Mouse (Mus musculus) liver (tissue): Measurements from ENCODE around the gene Tpx2.
A peak's percentile ranks its signal among the peaks of the same experiment; 100 is the strongest.

Source experiments
- DNase-seq: peaks from one replicate; pipeline ENCODE4 v3.0.0-alpha.2; 2020; ENCODE audit warnings: mixed read lengths

Gene Tpx2

DNA sequence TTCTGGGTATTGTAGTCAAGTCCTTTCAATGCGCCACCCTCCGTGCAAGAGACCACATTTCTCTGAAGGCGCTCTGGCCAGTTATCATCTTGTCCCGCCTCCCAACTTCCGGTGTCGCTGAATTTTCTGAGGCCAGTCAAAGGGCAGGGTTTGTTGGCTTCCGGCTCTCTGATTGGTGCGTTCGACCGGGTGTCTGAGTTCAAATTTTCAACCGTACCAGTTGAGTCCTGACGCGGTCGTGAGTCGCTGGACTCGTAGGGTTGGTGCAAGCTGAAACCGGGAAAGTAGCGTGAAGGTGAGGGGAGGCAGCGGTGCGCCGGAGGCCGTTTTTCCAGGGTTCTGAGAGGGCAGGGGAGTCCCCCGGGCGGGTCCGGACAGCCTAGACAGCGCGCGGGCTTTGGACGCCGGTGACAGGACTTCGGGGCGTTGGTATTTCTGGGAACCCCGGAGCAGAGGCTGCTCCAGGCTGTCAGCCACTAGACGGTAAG lies at the start of gene Tpx2:
Gene Tpx2, plus strand, starts transcription at position 150 of the 488 bp plus-strand sequence.
- peak; percentile 97 for DNase-seq

GRCm38 (mm10) chr2:152799954-152800761 lies 47.6 kb upstream of the Tpx2 start:
- no peak for DNase-seq

GRCm38 (mm10) chr2:152800762-152801113 lies 47.0 kb upstream of the Tpx2 start:
- DNase-seq, result no peak

DNA sequence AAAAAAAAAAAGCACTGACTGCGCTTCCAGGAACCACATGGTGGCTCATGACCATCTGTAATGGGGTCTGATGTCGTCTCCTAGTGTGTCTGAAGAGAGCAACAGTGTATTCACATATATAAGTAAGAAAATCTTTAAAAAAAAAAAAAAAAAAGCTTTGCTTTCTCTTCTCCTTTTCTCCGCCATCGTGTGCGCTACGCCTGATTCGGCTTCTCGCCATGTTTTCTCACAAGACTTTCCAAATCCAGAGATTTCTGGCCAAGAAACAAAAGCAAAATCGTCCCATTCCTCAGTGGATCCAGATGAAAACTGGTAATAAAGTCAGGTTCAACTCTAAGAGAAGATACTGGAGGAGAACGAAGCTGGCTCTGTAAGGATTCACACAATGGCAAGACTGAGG lies 45.5 kb upstream of the Tpx2 start:
- DNase-seq, result no peak

DNA sequence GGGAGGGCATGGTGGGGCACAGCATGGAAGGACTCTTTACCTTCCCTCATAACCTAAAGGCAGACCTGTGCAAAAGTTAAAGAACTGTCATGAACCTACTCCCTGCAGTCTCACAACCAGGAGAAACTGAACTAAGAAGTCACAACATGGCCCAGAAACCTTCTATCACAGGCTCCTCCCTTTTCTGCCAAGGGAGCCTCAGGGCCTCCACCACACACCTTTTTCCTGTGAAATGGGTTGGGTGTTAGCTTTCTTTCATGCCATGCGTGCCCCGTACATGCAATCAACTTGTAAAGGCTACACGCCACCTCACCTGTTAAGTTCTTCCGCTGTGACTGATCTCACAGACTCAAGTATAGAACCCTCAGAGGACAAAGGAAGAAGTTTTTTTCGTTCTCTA lies 44.7 kb upstream of the Tpx2 start:
- DNase-seq, result peak; percentile 57

DNA sequence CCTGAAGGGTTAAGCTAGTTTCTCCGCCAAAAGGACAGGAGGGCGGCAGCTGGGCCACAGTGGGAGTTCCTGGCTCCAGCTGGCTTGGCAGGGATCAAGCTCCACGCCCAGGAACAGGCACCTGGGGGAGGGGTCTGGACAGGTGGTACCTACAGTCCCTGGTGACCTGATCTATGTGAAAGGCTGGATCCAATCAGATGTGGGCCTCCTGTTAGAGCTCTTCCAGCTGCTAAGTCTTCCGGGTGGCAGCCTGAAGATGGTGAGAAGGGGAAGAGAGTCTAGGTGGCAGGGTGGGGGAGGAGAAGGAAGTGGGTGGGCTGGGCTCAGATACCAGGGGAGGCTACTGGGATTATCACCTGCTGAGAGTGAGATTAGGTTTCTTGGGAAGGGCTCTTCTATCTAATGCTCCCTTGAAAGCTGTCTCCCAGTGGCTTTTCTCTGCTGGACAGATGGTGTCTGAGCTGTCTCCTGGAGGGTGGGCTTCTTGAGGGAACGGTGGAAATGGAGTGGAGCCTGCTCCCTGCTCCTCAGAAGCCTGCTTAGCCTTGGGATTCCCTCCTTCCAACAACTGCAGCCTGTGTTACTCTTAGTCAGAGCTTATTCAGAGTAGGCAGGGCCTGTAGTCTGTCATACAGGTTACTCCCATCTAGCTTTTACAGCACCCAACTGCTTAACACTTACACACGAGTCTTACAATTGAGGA lies 43.2 kb upstream of the Tpx2 start:
- DNase-seq, result peak; percentile 70

- DNase-seq, result no peak
Observed at GRCm38 (mm10) chr2:152805111-152805490, 42.7 kb upstream of the Tpx2 start.

DNA sequence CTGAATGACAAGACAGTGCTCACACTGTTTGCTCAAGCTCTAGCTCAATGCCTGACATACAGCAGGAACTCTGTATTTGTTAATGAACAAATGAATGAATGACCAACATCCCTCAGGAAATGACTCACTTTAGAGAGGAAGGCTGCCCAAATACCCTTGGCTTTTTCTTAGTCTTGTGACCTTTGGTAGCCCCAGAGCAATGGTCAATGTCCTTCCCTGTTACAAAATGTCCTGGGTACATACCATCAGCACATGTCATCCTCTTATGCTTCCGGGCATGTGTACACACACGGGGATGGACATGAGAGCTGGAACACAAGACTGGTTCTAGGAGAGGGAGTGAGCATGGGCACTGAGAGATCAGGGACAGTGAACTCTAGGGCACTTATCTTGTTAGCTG lies 41.7 kb upstream of the Tpx2 start:
- no peak for DNase-seq

DNA sequence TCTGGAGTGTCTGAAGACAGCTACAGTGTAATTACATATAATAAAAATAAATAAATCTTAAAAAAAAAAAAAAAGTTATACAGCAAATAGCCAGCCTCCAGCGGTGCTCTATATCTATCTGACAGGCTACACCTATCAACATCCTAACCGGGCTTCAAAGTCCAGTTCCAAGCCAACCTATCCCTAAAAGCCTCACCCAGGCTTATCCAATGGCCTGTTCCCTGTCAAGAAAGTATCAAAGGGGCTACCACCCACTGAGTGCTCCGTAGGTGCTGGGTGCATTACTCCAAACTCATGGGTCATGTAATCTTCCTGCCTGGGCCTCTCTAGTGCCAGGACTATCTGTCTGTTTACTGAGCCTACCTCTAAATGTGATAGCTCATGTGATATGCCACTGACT lies 39.6 kb upstream of the Tpx2 start:
- peak; percentile 46 for DNase-seq

- peak; percentile 78 for DNase-seq
Observed at GRCm38 (mm10) chr2:152810158-152810941, 37.4 kb upstream of the Tpx2 start.

GRCm38 (mm10) chr2:152811336-152812165 lies 36.2 kb upstream of the Tpx2 start:
- peak; percentile 83 for DNase-seq

- no peak for DNase-seq
Observed at GRCm38 (mm10) chr2:152813232-152813631, 34.5 kb upstream of the Tpx2 start.

- DNase-seq, result peak; percentile 80
Observed at GRCm38 (mm10) chr2:152814213-152814874, 33.4 kb upstream of the Tpx2 start.

DNA sequence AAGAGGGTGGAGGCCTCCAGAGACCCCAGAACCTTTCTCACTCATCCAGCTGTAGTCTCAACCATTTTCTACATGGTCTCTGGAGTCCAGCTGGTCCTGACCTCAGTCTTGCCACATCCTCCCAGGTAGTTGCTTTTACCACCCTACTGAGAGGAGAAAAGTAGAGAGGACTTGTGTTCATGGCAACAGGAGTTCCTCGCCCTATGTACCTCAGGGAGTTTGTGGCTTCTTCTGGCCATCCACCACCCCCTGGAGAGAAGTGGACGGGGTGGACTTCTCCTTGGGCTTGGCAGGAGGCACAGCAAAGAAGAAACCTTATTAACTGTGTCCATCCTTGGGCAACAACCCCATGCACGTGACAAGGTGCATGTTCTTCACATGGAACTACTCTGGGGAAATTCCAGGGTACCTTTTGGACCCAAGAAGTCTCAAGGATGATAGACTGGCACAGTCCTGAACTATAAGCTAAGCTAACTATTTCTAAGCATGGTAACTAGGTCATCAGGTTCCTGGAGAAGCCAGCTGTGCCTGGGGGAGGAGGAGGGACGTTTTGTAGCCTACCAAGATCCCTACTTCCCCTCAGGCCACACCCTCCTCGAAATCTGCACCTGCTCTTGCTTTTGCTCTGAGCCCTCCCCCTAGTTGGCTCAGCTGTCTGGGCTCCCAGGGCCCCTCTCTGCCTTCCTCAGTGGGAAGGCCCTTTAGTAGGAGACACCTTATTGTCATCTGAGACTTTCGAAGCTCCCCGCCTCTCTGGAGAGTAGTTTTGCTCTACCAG lies 31.7 kb upstream of the Tpx2 start:
- peak; percentile 86 for DNase-seq

DNA sequence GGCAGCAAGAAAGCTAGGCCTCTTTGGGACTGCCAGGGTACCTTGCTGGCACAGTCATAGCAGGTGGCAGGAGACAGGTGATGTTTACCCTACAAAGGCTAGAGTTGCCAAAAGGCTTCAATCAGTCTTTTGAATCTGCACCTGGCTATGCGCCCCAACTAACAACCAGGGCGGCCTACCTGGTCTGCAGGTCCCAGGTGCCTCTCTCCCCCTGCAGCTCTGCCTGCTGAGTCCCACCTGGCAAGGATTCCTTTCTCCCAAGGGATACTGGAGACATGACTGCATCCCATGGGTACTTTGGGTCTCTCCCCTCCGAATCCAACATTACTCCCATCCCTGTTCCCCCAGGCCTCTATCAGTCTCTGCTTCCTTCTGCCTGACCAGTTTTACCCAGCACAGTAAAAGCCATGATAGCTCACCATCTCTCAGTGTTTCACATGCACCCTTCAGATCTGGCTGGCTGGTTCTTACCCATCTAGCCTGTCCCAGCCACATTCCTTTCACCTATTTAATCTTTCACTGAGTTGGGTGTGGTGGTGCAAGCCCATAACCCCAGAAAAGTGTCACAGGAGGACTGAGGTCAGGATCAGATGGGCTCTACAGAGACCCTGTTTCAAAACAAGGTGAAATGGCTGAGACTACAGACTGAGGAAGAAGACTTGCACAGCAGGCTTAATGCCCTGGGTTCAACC lies 31.0 kb upstream of the Tpx2 start:
- DNase-seq, result no peak

DNA sequence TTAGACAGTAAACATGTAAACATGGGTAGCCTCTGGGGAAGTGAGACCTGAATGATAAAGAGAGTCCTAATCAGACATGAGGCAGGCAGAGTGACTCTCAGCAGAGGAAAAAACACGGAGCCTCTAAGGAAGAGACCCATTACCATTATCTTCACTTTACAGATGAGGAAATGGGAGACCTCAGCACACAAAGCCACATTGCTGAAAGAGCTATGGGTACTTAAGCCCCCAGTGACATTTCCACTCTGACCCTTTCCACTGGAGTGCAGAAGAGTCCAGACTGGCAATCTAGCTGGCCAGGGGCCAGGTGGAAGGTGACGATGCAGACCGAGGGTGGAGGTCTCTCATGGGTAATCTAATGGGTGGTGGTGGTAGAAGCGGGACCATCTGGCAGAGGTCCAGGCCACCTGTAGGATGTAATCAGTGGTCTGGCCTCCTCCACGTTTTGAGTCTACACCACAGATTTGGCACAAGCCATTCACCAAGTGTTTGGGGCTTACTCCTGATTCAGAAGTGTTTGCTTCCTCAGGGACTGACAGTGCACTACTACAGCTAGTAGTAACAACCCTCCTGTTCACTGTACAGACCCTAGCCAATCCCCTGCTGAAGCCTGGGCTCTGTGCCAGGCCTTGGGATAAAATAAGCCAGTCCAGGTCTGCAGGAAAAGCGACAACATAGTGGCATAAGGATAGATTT lies 30.0 kb upstream of the Tpx2 start:
- peak; percentile 74 for DNase-seq

DNA sequence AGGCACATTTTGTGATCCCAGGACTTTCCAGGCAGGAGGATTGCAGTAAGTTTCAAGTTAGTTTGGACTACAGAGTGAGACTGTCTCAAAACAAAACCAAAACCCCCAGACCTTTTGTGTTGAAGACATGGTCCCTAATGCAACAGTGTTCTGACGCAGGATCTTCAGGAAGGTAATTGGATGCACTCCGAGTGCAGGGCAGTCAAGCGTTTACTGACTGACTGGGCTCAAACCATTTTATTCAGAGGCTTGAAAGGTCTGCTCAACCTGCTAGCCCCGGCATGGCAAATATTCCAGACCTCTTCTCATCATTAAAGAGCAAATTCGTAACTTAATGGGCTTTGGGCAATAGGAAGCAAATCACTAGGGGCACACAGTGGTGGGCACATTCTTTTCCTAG lies 29.1 kb upstream of the Tpx2 start:
- no peak for DNase-seq

GRCm38 (mm10) chr2:152819097-152819624 lies 28.6 kb upstream of the Tpx2 start:
- no peak for DNase-seq

GRCm38 (mm10) chr2:152819926-152820325 lies 27.8 kb upstream of the Tpx2 start:
- DNase-seq, result no peak

DNA sequence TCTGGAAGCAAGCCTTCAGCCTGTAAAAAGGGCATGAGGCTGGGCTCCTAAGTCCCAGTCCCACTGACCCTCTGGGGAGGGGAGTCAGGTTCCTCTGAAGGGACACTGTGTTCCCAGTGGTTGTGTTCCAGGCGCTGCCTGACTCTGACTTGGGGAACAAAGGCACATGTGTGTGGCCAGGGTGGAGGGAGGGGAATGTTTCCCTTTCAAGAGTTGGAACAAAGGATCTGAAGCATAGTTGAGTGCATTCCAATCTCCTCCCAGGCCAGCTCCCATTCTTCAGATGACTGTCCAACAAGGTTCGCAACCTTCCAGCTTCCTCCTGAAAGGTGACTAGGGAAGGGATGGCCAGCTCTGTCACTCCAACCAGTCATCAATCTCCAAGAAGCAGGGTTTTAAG lies 27.4 kb upstream of the Tpx2 start:
- DNase-seq, result no peak
